Mouse (Mus musculus) B cell, adult 67 days (primary cell): ENCODE data around the gene Hyal3. TPM values are rescaled to one million over a fixed set of nuclear protein-coding genes. Genes with fewer than 3 reads are reported as not detected.

Experiments
- total RNA-seq, 2 experiments: library from RNA; stranded (reverse); gene quantifications; 4 replicates each; pipeline ENCODE4 v1.2.4; 2023

The Hyal3 gene
- total RNA-seq = 1 to 10 TPM; 1.3 to 1.8 TPM

GRCm38 (mm10) chr9:107580501-107581317 is at the start of gene Hyal3:
Gene Hyal3, plus strand, starts transcription at chr9:107580818.

GRCm38 (mm10) chr9:107533791-107534407 is 46.7 kb upstream of the Hyal3 start, which contains the start of gene Tmem115:
Gene Tmem115, plus strand, starts transcription at chr9:107533945.

GRCm38 (mm10) chr9:107541474-107542351 is 38.9 kb upstream of the Hyal3 start, which contains the start of the genes Cyb561d2 and Nprl2:
Gene Cyb561d2, minus strand, starts transcription at chr9:107542193.
Gene Nprl2, plus strand, starts transcription at chr9:107542226.

GRCm38 (mm10) chr9:107547026-107547425 is 33.6 kb upstream of the Hyal3 start, which contains the start of gene Zmynd10:
Gene Zmynd10, plus strand, starts transcription at chr9:107547298.

GRCm38 (mm10) chr9:107551117-107551889 is 29.3 kb upstream of the Hyal3 start, which contains the start of gene Rassf1:
Gene Rassf1, plus strand, starts transcription at chr9:107551555.

DNA sequence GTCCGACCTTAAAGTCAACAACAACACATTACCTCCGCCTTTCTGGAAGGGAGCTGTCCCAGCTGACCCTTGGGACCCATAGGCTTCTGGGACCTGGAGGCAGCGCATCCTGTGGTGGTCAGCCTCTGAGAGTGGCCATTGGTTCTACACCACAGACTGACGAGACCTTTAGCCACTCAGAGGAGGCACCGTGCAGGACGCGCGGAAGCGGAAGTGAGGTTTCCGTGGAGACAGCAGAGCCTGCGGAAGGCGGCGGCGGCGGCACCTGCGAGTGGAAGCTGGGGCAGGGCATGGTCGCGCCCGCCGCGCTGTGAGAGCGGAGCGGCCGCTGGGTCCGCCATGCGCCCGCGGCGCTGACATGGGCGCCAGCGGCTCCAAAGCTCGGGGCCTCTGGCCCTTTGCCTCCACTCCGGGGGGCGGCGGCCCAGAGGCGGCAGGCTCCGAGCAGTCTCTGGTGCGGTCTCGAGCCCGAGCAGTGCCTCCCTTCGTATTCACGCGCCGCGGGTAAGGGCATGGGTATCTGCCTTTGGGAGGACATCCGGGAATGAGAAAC is 17.5 kb upstream of the Hyal3 start, which contains the start of gene Tusc2:
Gene Tusc2, plus strand, starts transcription at position 227 of the 553 bp plus-strand sequence.

GRCm38 (mm10) chr9:107567702-107568319 is 12.8 kb upstream of the Hyal3 start, which contains the start of gene Hyal2:
Gene Hyal2, plus strand, starts transcription at chr9:107567945.

DNA sequence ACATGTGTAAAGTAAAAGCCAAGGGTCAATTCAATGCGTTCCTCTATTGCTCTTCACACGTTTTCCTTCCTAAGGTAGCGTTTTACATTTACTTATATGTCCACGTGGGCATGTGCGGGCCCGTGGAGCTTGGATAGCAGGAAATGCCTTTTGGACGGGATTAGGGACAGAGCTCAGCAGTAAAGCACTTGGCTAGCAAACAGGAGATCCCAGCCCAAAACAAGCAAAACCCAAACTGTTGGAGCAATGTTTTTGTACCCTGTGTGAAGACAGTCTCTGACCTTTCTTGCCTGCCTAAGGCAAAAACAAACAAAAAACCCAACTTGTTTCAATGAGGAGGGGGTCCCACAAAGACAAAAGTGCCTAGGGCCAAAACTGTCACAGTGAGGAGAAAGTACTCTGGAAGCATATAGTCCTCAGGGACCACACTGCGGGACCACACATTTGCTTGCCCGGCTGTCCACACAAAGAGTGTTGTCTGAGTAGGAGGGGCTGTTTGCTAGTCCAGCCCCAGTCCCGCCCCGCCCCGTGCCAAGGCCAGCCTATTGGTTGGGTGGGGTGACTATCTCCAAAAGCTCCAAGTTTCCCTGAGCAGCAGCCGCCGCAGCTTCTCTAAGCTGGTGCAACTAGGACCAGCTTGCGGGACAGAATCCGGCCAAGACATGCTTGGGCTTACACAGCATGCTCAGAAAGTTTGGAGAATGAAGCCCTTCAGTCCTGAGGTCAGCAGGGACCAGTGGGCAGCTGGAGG is 4.1 kb upstream of the Hyal3 start, which contains the start of gene Hyal1:
Gene Hyal1, plus strand, starts transcription at position 571 of the 751 bp plus-strand sequence.

GRCm38 (mm10) chr9:107578587-107578986 is 2.0 kb upstream of the Hyal3 start, which contains the start of gene Naa80:
Gene Naa80, plus strand, starts transcription at chr9:107578887.

GRCm38 (mm10) chr9:107586974-107587832 is 6.6 kb downstream of the Hyal3 start, which contains the start of gene Ifrd2:
Gene Ifrd2, plus strand, starts transcription at chr9:107587642.

DNA sequence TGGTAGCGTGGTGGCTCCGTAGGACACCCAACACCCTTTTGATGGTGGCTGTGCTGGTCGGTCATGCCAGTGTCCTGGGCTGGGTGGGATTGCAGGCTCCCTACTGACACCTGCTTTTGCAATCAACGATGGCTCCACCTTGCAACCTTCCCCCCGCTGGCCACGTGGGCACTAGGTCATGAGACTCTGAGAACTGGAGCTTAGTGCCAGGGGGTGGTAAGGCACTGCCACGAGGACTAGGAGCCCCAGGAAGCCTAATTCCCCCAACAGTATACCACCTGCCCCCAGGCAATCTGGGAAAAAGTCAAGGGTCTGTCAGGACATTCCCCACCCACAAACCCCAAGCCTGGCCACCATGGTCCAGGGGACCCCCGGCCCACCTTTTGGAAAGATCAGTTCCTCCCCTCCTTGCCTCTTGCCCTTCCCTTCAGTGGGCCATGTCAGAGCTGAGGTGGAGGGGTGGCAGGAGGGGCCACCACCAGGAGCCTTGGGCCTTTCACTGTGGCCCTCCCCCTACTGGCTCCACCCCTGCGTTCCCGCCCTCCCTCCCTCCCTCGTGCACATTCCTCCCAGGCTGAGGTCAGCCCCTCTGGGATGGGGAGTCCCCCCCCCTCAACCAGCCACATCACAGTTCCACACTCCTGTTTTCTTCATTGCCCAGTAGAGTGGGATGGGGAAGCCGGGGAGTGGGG is 28.3 kb downstream of the Hyal3 start, which contains the start of gene Sema3b:
Gene Sema3b, minus strand, starts transcription at position 489 of the 692 bp plus-strand sequence.

GRCm38 (mm10) chr9:107635279-107636028 is 54.8 kb downstream of the Hyal3 start, which contains the start of gene Gnai2:
Gene Gnai2, minus strand, starts transcription at chr9:107635367.

Other genes with a start within 250 kb of the Hyal3 start
- gene Hemk1, start 242.5 kb upstream of the Hyal3 start, total RNA-seq = 10 to 100 TPM; 16.3 to 17.7 TPM
- 1 to 10 TPM in 1 of 2 experiments, under 1 TPM in 1; 0.42 to 1.3 TPM for gene 6430571L13Rik, start 240.2 kb upstream of the Hyal3 start, total RNA-seq
- gene Cacna2d2, start 181.2 kb upstream of the Hyal3 start, total RNA-seq = 1 to 10 TPM in 1 of 2 experiments, under 1 TPM in 1; 0.74 to 1.8 TPM
- 10 to 100 TPM; 28.2 to 28.8 TPM for gene Tmem115, start 46.9 kb upstream of the Hyal3 start, total RNA-seq
- gene Cyb561d2, start 38.6 kb upstream of the Hyal3 start, total RNA-seq = 10 to 100 TPM; 20.0 to 20.6 TPM
- gene Nprl2, start 38.6 kb upstream of the Hyal3 start, total RNA-seq = 10 to 100 TPM; 31.8 to 32.7 TPM
- 1 to 10 TPM in 1 of 2 experiments, not detected in 1; 1.5 TPM for gene Zmynd10, start 33.5 kb upstream of the Hyal3 start, total RNA-seq
- gene Rassf1, start 29.3 kb upstream of the Hyal3 start, total RNA-seq = 10 to 100 TPM; 74.6 to 79.8 TPM
- 10 to 100 TPM; 23.8 to 24.1 TPM for gene Tusc2, start 17.6 kb upstream of the Hyal3 start, total RNA-seq
- gene Hyal2, start 12.9 kb upstream of the Hyal3 start, total RNA-seq = 1 to 10 TPM; 3.6 to 5.8 TPM
- 1 to 10 TPM; 5.0 TPM for gene Hyal1, start 3.9 kb upstream of the Hyal3 start, total RNA-seq
- 10 to 100 TPM; 14.2 to 14.4 TPM for gene Naa80, start 1.9 kb upstream of the Hyal3 start, total RNA-seq
- 10 to 100 TPM; 31.0 to 32.4 TPM for gene Ifrd2, start 6.8 kb downstream of the Hyal3 start, total RNA-seq
- gene Sema3b, start 28.4 kb downstream of the Hyal3 start, total RNA-seq = 1 to 10 TPM in 1 of 2 experiments, under 1 TPM in 1; 0.64 to 2.4 TPM
- 100 to 1,000 TPM; 627 to 649 TPM for gene Gnai2, start 54.5 kb downstream of the Hyal3 start, total RNA-seq
- not detected for gene Slc38a3, start 88.7 kb downstream of the Hyal3 start, total RNA-seq
- 1 to 10 TPM in 1 of 2 experiments, not detected in 1; 1.6 TPM for gene Gnat1, start 98.9 kb downstream of the Hyal3 start, total RNA-seq
- not detected for gene Sema3f, start 129.7 kb downstream of the Hyal3 start, total RNA-seq
- 100 to 1,000 TPM; 397 to 424 TPM for gene Rbm5, start 190.2 kb downstream of the Hyal3 start, total RNA-seq